Mouse (Mus musculus): Measurements from ENCODE around the gene Poc5.

DNA sequence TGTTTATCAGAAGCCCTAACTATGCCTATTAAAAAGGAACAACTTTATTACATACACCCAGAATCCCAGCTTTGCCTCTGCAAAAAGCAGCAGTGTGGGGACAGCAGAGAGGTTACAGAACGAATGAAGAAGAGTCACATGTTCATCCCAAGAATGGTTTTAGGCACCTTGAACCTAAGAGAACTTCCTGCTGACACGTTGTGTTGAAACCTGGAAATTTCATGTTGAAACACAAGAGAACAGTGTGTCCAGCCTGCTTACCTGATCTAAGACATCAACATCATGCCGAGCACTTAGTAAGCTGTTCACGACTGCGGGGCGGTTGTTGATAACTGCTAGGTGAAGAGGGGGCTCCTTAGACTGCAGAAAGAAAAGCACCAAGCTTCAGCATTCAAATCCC lies 44.9 kb downstream of the Poc5 start:
- no peak for TF ChIP-seq CTCF (IDR thresholded peaks at IDR 0.05; ENCODE audit: insufficient read depth, low read depth, low read length)
- no peak for TF ChIP-seq POLR2A (IDR thresholded peaks at IDR 0.05; ENCODE audit: insufficient read depth, low read depth, low read length)

Measured in olfactory bulb, adult 2 months (tissue).